Mouse (Mus musculus) stomach, embryonic 16.5 days (tissue): Measurements from ENCODE around the gene Rps6kl1. TPM values are rescaled to one million over a fixed set of nuclear protein-coding genes. Genes with fewer than 3 reads are reported as not detected.
"Not testable (repeated sequence)": the region's sequence is repeated elsewhere in the genome, so short reads cannot be mapped to it uniquely, and the experiment has no call there.

Source experiments
- ATAC-seq: fragments of 200-750 bp; cut with Nextera tagmentation; 2 replicates; pipeline ENCODE4 v1.8.0; 2017; ENCODE audit warnings: moderate number of reproducible peaks, moderate TSS enrichment; ENCODE audit not compliant: insufficient read depth, low FRiP score
- H3K27ac ChIP-seq: fragments of 300-500 bp; sonication (generic); 2 replicates; pipeline ENCODE4 v1.5.1; 2014; ENCODE audit warnings: low read length
- H3K27me3 ChIP-seq: fragments of 300-500 bp; sonication (generic); 2 replicates; pipeline ENCODE4 v1.6.1; 2014; ENCODE audit warnings: low read length, control low read depth, mixed read lengths; ENCODE audit not compliant: control insufficient read depth, insufficient read depth
- H3K36me3 ChIP-seq: fragments of 300-500 bp; sonication (generic); 2 replicates; pipeline ENCODE4 v1.6.1; 2014; ENCODE audit warnings: low read length; ENCODE audit not compliant: control insufficient read depth, insufficient read depth
- H3K4me1 ChIP-seq: fragments of 300-500 bp; sonication (generic); 2 replicates; pipeline ENCODE4 v1.6.1; 2014; ENCODE audit warnings: low read length, control low read depth, mixed read lengths; ENCODE audit not compliant: control insufficient read depth, insufficient read depth
- H3K4me2 ChIP-seq: fragments of 300-500 bp; sonication (generic); 2 replicates; pipeline ENCODE4 v1.6.1; 2014; ENCODE audit warnings: low read depth, low read length, mixed read lengths
- H3K4me3 ChIP-seq: fragments of 300-500 bp; sonication (generic); replicated peaks from 2 replicates; pipeline ENCODE4 v1.5.1; 2014; ENCODE audit warnings: mild to moderate bottlenecking, low read length
- H3K9ac ChIP-seq: fragments of 300-500 bp; sonication (generic); 2 replicates; pipeline ENCODE4 v1.6.1; 2014; ENCODE audit warnings: low read length
- H3K9me3 ChIP-seq: fragments of 300-500 bp; sonication (generic); replicated peaks from 2 replicates; pipeline ENCODE4 v1.6.1; 2016; ENCODE audit warnings: low read length, control low read depth; ENCODE audit not compliant: control insufficient read depth
- WGBS: fragments of 180-500 bp; shearing (Covaris S2); extraction: QIAGEN DNeasy Blood & Tissue Kit; methylation state at CpG from one replicate; pipeline ENCODE4 v1.1.7; 2014; 5-methylcytosine and 5-hydroxymethylcytosine counted together
- polyA plus RNA-seq: library from polyadenylated mRNA; unstranded; fragments of >200 nt; fragmentation: Nextera tagmentation; extraction: Ambion mirVana; gene quantifications from 2 replicates; pipeline ENCODE4 v1.2.1, GENCODE M21; 2015

Gene Rps6kl1
- polyA plus RNA-seq, 1 experiment from 2014 or later, result 1.8 TPM

GRCm38 (mm10) chr12:85146881-85147280 is 4.2 kb downstream of the Rps6kl1 start:
- H3K9me3 ChIP-seq, result no peaks in the 10 kb centered on the region
- peaks cover 15% of the 10 kb centered on the region for H3K27me3 ChIP-seq
- no peak overlapping the region for H3K4me2 ChIP-seq
- H3K27ac ChIP-seq, result no peak overlapping the region
- H3K4me1 ChIP-seq, result peaks cover 16% of the 10 kb centered on the region
- no peaks in the 10 kb centered on the region for H3K36me3 ChIP-seq
- H3K4me3 ChIP-seq, result no peak overlapping the region
- ATAC-seq, result no peak
- WGBS, result 74% methylated on average over 9 of the region's 9 CpGs
- no peak overlapping the region for H3K9ac ChIP-seq

- no peaks in the 10 kb centered on the region for H3K36me3 ChIP-seq
- WGBS, result 21% methylated on average over 10 of the region's 11 CpGs
- peak; percentile 35; the same call in 1 of the 2 replicates for ATAC-seq
These were observed 4.7 kb downstream of the Rps6kl1 start for GRCm38 (mm10) chr12:85146355-85146754.

GRCm38 (mm10) chr12:85145630-85146029 is 5.4 kb downstream of the Rps6kl1 start:
- Histone ChIP-seq H3K4me1 (peaks cover 6% of the 10 kb centered on the region), H3K27me3 (peaks cover 6% of the 10 kb centered on the region), H3K36me3 (no peaks in the 10 kb centered on the region), H3K27ac (peak overlapping the region; percentile 68), H3K9ac (no peak overlapping the region), H3K4me3 (no peak overlapping the region), H3K4me2 (no peak overlapping the region), H3K9me3 (no peaks in the 10 kb centered on the region)
- ATAC-seq, result peak; percentile 75; the same call in 1 of the 2 replicates
- WGBS, result 58% methylated on average over 9 of the region's 9 CpGs

More at GRCm38 (mm10) chr12:85146355-85146754, 4.7 kb downstream of the Rps6kl1 start:
- H3K9ac ChIP-seq, result no peak overlapping the region
- peaks cover 12% of the 10 kb centered on the region for H3K4me1 ChIP-seq
- no peaks in the 10 kb centered on the region for H3K9me3 ChIP-seq
- peak overlapping the region; percentile 68; the same call in 1 of the 2 replicates for H3K27ac ChIP-seq
- peaks cover 11% of the 10 kb centered on the region for H3K27me3 ChIP-seq
- no peak overlapping the region for H3K4me3 ChIP-seq
- H3K4me2 ChIP-seq, result no peak overlapping the region

- no peaks in the 10 kb centered on the region for H3K9me3 ChIP-seq
- peak overlapping the region; percentile 37; the same call in 1 of the 2 replicates for H3K9ac ChIP-seq
- no peaks in the 10 kb centered on the region; the same call in 1 of the 2 replicates for H3K27me3 ChIP-seq
- H3K4me2 ChIP-seq, result no peak overlapping the region
- ATAC-seq, result no peak
- no peak overlapping the region for H3K27ac ChIP-seq
- H3K4me3 ChIP-seq, result no peak overlapping the region
- H3K4me1 ChIP-seq, result peaks cover 4% of the 10 kb centered on the region; the same call in 1 of the 2 replicates
- WGBS, result 93% methylated on average over 4 of the region's 4 CpGs
- H3K36me3 ChIP-seq, result no peaks in the 10 kb centered on the region
These were observed 6.2 kb downstream of the Rps6kl1 start for GRCm38 (mm10) chr12:85144821-85145220.

GRCm38 (mm10) chr12:85144276-85144675 is 6.8 kb downstream of the Rps6kl1 start:
- not testable (repeated sequence) for ATAC-seq, H3K9ac ChIP-seq, H3K4me3 ChIP-seq, H3K9me3 ChIP-seq, H3K27ac ChIP-seq, H3K4me1 ChIP-seq, H3K4me2 ChIP-seq, H3K27me3 ChIP-seq, H3K36me3 ChIP-seq
- 68% methylated on average over 2 of the region's 2 CpGs for WGBS

GRCm38 (mm10) chr12:85142803-85143202 is 8.3 kb downstream of the Rps6kl1 start:
- no peak overlapping the region for H3K27ac ChIP-seq
- H3K4me2 ChIP-seq, result no peak overlapping the region
- H3K9ac ChIP-seq, result no peak overlapping the region
- H3K36me3 ChIP-seq, result no peaks in the 10 kb centered on the region
- 19% methylated on average over 4 of the region's 4 CpGs for WGBS
- H3K27me3 ChIP-seq, result no peaks in the 10 kb centered on the region; the same call in 1 of the 2 replicates
- H3K4me3 ChIP-seq, result no peak overlapping the region
- H3K4me1 ChIP-seq, result peaks cover 4% of the 10 kb centered on the region; the same call in 1 of the 2 replicates
- no peaks in the 10 kb centered on the region for H3K9me3 ChIP-seq
- ATAC-seq, result no peak

GRCm38 (mm10) chr12:85141096-85141495 is 10.0 kb downstream of the Rps6kl1 start:
- no peak for ATAC-seq
- no peaks in the 10 kb centered on the region for H3K9me3 ChIP-seq
- no peaks in the 10 kb centered on the region for H3K36me3 ChIP-seq
- H3K4me1 ChIP-seq, result 0 out of 2 replicates have a peak, but pooled peaks cover 9% of the 10 kb centered on the region
- no peak overlapping the region for H3K27ac ChIP-seq
- H3K4me3 ChIP-seq, result no peak overlapping the region
- H3K4me2 ChIP-seq, result no peak overlapping the region
- no peaks in the 10 kb centered on the region; the same call in 1 of the 2 replicates for H3K27me3 ChIP-seq
- 81% methylated on average over 6 of the region's 6 CpGs for WGBS
- H3K9ac ChIP-seq, result no peak overlapping the region

GRCm38 (mm10) chr12:85140036-85140701 is 10.9 kb downstream of the Rps6kl1 start:
- H3K27me3 ChIP-seq, result no peaks in the 10 kb centered on the region; the same call in 1 of the 2 replicates
- H3K4me3 ChIP-seq, result no peak overlapping the region
- H3K9me3 ChIP-seq, result no peaks in the 10 kb centered on the region
- WGBS, result 35% methylated on average over 18 of the region's 18 CpGs
- no peak for ATAC-seq
- 0 out of 2 replicates have a peak, but pooled peaks cover 6% of the 10 kb centered on the region for H3K4me1 ChIP-seq
- H3K36me3 ChIP-seq, result peaks cover 2% of the 10 kb centered on the region; the same call in 1 of the 2 replicates
- no peak overlapping the region for H3K4me2 ChIP-seq
- no peak overlapping the region for H3K27ac ChIP-seq
- H3K9ac ChIP-seq, result no peak overlapping the region

- Histone ChIP-seq H3K4me1 (0 out of 2 replicates have a peak, but pooled peaks cover 6% of the 10 kb centered on the region), H3K9ac (no peak overlapping the region), H3K4me2 (no peak overlapping the region), H3K4me3 (no peak overlapping the region), H3K9me3 (no peaks in the 10 kb centered on the region), H3K27me3 (no peaks in the 10 kb centered on the region; the same call in 1 of the 2 replicates), H3K36me3 (peaks cover 7% of the 10 kb centered on the region), H3K27ac (no peak overlapping the region)
- 71% methylated on average over 4 of the region's 4 CpGs for WGBS
- ATAC-seq, result no peak
These were observed 14.4 kb downstream of the Rps6kl1 start for GRCm38 (mm10) chr12:85136627-85137026.
